Mouse (Mus musculus): ENCODE results near the gene Myef2. TPM values are rescaled to one million over a fixed set of nuclear protein-coding genes. Genes with fewer than 3 reads are reported as not detected.

Gene Myef2
- total RNA-seq, 2 experiments from 2014 or later: 15.4 to 32.5 TPM

DNA sequence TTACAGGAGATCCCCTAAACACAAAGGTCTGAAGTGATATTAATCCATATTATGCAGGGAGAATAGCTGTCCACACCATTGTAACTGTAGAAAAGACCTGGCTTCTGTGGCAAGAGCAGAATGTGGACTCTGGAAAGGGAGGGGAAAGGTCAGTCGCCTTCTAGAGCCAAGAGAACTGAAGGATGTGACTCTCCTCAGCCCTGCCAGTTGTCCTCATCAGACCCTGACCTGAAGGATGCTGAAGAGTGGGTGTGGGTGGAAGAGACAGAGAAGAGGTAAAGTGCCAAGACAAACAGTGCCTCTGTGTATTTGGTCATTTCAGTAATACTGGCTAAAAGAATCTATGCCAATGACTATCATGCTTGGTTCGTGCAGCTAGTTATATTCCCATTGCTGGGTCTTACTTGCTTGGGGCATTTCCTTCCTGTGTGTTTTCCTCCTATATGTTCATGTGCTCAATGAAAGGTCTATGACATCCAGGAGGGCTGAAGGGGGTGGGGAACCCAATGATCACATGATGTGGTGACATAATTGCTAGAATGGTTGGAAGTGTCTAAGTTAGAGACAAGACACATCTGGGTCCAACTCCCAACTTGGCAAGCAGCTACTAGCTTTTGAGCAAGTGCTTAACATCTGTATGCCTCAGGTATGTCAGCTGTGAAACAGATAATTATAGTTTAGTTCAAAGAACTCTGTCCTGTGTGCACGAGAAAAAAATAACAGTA is 50.2 kb downstream of the Myef2 start:
- no peak for ATAC-seq (replicated peaks; ENCODE audit: low FRiP score, poor library complexity, severe bottlenecking)

DNA sequence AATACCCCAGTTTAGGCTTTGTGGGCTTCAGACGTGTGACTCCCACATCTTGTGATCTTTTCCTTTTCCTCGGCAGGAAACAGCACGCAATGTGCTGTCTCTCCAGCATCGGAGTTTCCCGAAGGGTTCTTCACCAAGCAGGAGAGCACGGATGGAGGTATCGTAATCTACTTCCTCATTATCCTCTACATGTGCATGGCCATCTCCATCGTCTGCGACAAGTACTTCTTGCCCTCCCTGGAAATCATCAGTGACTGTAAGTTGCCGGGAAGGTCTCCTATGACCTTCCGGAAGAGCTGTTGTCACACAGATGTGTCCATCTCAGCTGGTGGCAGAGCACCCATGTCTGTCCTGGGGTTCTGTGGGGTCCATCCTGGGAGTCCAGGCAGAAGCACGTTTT is 54.8 kb downstream of the Myef2 start:
- no peak for ATAC-seq (replicated peaks; ENCODE audit: low FRiP score, poor library complexity, severe bottlenecking)

DNA sequence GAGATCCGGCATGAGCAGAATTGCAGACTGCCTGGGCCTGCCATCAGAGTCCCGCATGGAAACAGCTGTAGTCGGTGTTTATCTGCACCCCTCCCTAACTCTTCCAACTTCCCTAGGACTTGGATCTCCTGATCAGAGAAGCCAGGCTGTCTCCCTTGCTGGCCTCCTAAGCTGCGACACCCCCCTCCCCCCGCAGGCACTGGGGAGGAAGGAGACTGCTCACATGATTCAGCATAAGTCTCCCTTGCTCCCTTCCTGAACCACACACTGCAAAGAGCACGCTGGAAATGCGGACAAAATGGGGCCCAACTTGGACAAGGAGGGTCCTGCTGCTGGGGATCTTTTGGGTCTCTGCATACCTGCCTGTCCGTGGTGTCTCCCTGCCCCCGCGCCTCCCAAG is 55.6 kb downstream of the Myef2 start, which contains the start of gene Slc24a5:
TSS of gene Slc24a5 (plus strand) at position 231 of the 400 bp plus-strand sequence.
- no peak for ATAC-seq (replicated peaks; ENCODE audit: low FRiP score, poor library complexity, severe bottlenecking)

DNA sequence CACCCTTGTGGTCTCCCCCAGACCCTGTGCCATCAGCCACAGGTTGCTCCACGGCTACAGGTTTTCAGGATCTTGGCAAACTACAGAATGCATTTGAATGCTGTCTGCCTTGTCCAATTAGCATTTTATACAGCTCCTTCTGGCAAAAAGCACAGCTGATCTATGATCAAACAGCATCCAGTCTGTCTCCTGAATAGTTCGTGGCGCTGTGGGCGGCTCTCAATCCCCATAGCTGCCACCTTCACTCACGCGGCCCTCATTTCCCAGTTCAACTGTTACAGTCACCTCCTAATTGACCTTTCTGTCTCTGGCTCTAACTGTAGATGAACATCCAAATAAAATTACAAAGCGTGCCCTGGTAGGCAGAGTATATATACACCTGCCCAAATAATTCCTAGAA is 56.1 kb downstream of the Myef2 start:
- no peak for ATAC-seq (replicated peaks; ENCODE audit: low FRiP score, poor library complexity, severe bottlenecking)

DNA sequence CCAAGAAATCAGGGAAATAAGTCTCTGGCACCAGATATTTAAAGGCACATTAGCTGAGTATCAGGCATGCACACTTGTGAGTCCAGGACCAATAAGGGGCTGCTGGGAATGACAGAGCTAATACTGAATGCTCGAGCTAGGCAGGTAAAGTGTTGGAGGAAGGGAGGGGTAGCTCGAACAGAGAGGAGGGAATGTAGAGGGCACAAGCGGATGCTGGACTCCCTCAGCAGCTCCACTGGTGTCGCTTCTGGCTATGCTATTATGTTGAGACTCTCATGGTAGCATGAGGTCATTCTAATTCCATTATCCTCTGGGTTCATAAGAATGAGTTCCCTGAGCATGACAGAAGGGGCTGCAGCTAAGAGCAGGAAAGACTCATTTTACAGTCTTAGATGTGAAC is 60.5 kb downstream of the Myef2 start:
- no peak for ATAC-seq (replicated peaks; ENCODE audit: low FRiP score, poor library complexity, severe bottlenecking)

DNA sequence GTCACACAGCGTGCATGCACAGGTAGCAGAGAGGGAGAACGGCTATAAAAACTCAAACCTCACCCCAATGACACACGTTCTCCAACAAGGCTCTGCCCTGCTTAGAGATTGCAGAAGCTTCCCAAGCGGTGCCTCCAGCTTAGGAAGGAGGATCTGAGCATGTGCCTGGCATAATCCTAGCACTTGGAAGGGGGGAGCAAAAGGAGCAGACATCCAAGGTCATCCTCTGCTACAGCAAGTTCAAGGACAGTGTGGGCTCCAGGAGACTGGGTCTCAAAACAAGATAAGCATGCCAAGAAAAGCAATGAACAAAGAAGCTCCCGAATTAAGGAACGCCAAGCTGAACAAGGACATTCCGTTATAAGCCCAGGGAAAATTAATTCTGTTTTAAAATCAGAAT is 62.0 kb downstream of the Myef2 start:
- ATAC-seq (replicated peaks; ENCODE audit: low FRiP score, poor library complexity, severe bottlenecking): no peak

DNA sequence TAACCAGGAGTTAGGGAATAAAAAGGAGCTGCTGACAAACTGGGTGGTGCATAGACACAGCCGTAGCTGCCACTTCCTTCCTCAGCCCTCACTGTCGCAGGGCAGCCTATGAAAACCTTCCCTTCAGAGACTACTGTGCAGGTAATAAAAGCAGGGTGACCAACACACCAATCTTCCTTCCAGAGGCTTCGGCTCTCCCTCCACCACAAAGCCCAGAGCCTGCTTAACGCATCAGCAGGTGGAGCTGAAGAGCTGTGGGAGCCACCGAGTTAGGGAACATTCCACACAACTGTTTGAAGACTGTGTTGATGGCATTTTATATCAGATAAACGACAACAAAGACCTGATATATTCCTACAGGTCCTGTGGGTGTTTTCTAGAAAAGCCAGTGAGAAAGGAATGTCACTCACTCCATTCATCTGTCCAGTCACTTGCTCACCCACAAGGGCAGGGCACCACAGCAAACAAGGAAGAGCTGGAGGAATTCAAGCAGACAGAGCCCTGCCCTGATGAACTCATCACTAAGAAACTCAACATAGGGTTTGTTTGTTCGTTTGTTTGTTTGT is 66.1 kb downstream of the Myef2 start:
- no peak for ATAC-seq (replicated peaks; ENCODE audit: low FRiP score, poor library complexity, severe bottlenecking)

DNA sequence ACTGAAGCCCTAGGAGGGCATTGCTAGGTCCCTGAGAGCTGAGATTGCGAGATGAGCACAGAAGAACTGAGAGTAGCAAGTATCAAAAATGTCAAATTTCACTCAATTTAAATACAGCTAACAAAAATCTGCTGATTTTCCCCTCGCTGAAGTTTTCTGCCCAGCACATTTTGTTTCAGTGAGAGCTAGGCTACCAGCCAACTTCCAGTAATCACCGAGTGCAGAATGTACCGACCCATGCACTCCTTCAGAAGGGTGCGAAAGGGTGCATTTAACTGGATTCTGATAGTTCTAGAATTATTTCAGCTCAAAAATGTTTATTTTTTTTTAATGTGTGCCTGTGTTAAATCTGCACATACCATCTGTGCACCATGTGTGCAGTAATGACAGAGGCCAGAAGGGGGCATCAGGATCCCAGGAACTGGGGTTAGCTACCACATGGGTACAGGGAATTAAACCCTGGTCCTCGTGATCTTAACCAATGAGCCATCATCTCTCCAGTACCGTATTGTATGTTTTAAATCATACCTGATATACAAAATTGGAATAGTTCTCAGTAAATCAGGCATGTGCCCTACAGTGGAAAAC is 68.1 kb downstream of the Myef2 start:
- no peak for ATAC-seq (replicated peaks; ENCODE audit: low FRiP score, poor library complexity, severe bottlenecking)

Other genes starting within 250 kb of the Myef2 start
- gene Slc24a5, start 55.5 kb downstream of the Myef2 start, total RNA-seq (2015; ENCODE audit: low replicate concordance): not detected in 2 replicates
- 0.98 TPM in 1 of 2 replicates, not detected in the other for gene Slc24a5, start 55.5 kb downstream of the Myef2 start, total RNA-seq (2017; ENCODE audit: low replicate concordance)
- not detected in 2 replicates for gene Ctxn2, start 13.0 kb upstream of the Myef2 start, total RNA-seq (2015; ENCODE audit: low replicate concordance)
- gene Ctxn2, start 13.0 kb upstream of the Myef2 start, total RNA-seq (2017; ENCODE audit: low replicate concordance): not detected in 2 replicates
- gene Slc12a1, start 28.8 kb upstream of the Myef2 start, total RNA-seq (2015; ENCODE audit: low replicate concordance): not detected in 2 replicates
- not detected in 2 replicates for gene Slc12a1, start 28.8 kb upstream of the Myef2 start, total RNA-seq (2017; ENCODE audit: low replicate concordance)
- gene Dut, start 123.5 kb upstream of the Myef2 start, total RNA-seq (2015; ENCODE audit: low replicate concordance): 37.2 and 67.4 TPM in 2 replicates
- 39.2 and 80.6 TPM in 2 replicates for gene Dut, start 123.5 kb upstream of the Myef2 start, total RNA-seq (2017; ENCODE audit: low replicate concordance)

Measured in erythroblast, adult 5-6 weeks (primary cell).